Mouse (Mus musculus) heart, adult 9 months (tissue): ENCODE results near the gene Cdkn1c.

ENCODE experiments used
- DNase-seq, 2 experiments: peaks; one replicate each; pipeline ENCODE4 v3.0.0; 2022; ENCODE audit warnings: low spot score in 2 of 2

The Cdkn1c gene

GRCm38 (mm10) chr7:143460874-143461273 is at the start of gene Cdkn1c:
Cdkn1c (minus strand) TSS chr7:143461050.
- DNase-seq = peak; percentile 93

- DNase-seq = no peak
Measured at GRCm38 (mm10) chr7:143509566-143509965, 48.7 kb upstream of the Cdkn1c start.

GRCm38 (mm10) chr7:143506675-143507074 is 45.8 kb upstream of the Cdkn1c start:
- peak in 1 of 2 experiments; percentile 29 for DNase-seq

GRCm38 (mm10) chr7:143506271-143506670 is 45.4 kb upstream of the Cdkn1c start:
- no peak for DNase-seq

- DNase-seq = peak; percentile 30 to 68
Measured at GRCm38 (mm10) chr7:143505823-143506222, 45.0 kb upstream of the Cdkn1c start.

- no peak for DNase-seq
Measured at GRCm38 (mm10) chr7:143505411-143505810, 44.6 kb upstream of the Cdkn1c start.

GRCm38 (mm10) chr7:143503926-143504325 is 43.1 kb upstream of the Cdkn1c start:
- no peak for DNase-seq

GRCm38 (mm10) chr7:143502418-143503200 is 41.8 kb upstream of the Cdkn1c start, which contains the start of gene Phlda2:
Phlda2 (minus strand) TSS chr7:143503150.
- no peak for DNase-seq

- DNase-seq = peak; percentile 28 to 29
Measured at GRCm38 (mm10) chr7:143501643-143502417, 41.0 kb upstream of the Cdkn1c start.

- no peak for DNase-seq
Measured at GRCm38 (mm10) chr7:143500912-143501311, 40.1 kb upstream of the Cdkn1c start.

- no peak for DNase-seq
Measured at GRCm38 (mm10) chr7:143498584-143498983, 37.7 kb upstream of the Cdkn1c start.

GRCm38 (mm10) chr7:143495104-143495961 is 34.5 kb upstream of the Cdkn1c start:
- DNase-seq = no peak

- DNase-seq = no peak
Measured at GRCm38 (mm10) chr7:143493616-143494126, 32.8 kb upstream of the Cdkn1c start.

- DNase-seq = no peak
Measured at GRCm38 (mm10) chr7:143489735-143490134, 28.9 kb upstream of the Cdkn1c start.

GRCm38 (mm10) chr7:143482541-143482940 is 21.7 kb upstream of the Cdkn1c start:
- no peak for DNase-seq

GRCm38 (mm10) chr7:143481806-143482387 is 21.0 kb upstream of the Cdkn1c start:
- DNase-seq = no peak

- peak in 1 of 2 experiments; percentile 30 for DNase-seq
Measured at GRCm38 (mm10) chr7:143480498-143480897, 19.6 kb upstream of the Cdkn1c start.

- DNase-seq = no peak
Measured at GRCm38 (mm10) chr7:143477800-143478199, 16.9 kb upstream of the Cdkn1c start.

- no peak for DNase-seq
Measured at GRCm38 (mm10) chr7:143476702-143477335, 16.0 kb upstream of the Cdkn1c start.

- no peak for DNase-seq
Measured at GRCm38 (mm10) chr7:143475876-143476275, 15.0 kb upstream of the Cdkn1c start.

- DNase-seq = no peak
Measured at GRCm38 (mm10) chr7:143474811-143475210, 14.0 kb upstream of the Cdkn1c start.
